Mouse (Mus musculus) midbrain, embryonic 11.5 days (tissue): Measurements from ENCODE around the gene 2700097O09Rik. TPM values are rescaled to one million over a fixed set of nuclear protein-coding genes. Genes with fewer than 3 reads are reported as not detected.

ENCODE experiments used
- ATAC-seq: fragments of 200-750 bp; cut with Nextera tagmentation; 2 replicates; pipeline ENCODE4 v1.8.0; 2017; ENCODE audit warnings: moderate TSS enrichment, moderate library complexity; ENCODE audit not compliant: low FRiP score
- DNase-seq: peaks from one replicate; pipeline ENCODE4 v3.0.0; 2015; ENCODE audit warnings: low spot score; ENCODE audit errors: missing footprints
- H3K27ac ChIP-seq: fragments of 300-500 bp; sonication (generic); 2 replicates; pipeline ENCODE4 v1.5.1; 2014; ENCODE audit warnings: low read depth, low read length
- H3K27me3 ChIP-seq: fragments of 300-500 bp; sonication (generic); 2 replicates; pipeline ENCODE4 v1.6.1; 2014; ENCODE audit warnings: mild to moderate bottlenecking, low read length, moderate library complexity, mixed read lengths; ENCODE audit not compliant: control insufficient read depth, insufficient read depth
- H3K36me3 ChIP-seq: fragments of 300-500 bp; sonication (generic); 2 replicates; pipeline ENCODE4 v1.6.1; 2014; ENCODE audit warnings: mild to moderate bottlenecking, low read length, moderate library complexity, mixed read lengths; ENCODE audit not compliant: control insufficient read depth, insufficient read depth
- H3K4me1 ChIP-seq: fragments of 300-500 bp; sonication (generic); 2 replicates; pipeline ENCODE4 v1.6.1; 2014; ENCODE audit warnings: low read length; ENCODE audit not compliant: control insufficient read depth, insufficient read depth
- H3K4me2 ChIP-seq: fragments of 300-500 bp; sonication (generic); 2 replicates; pipeline ENCODE4 v1.6.1; 2014; ENCODE audit warnings: mild to moderate bottlenecking, moderate library complexity
- H3K4me3 ChIP-seq: fragments of 300-500 bp; sonication (generic); 2 replicates; pipeline ENCODE4 v1.5.1; 2014; ENCODE audit warnings: low read depth, low read length
- H3K9ac ChIP-seq: fragments of 300-500 bp; sonication (generic); 2 replicates; pipeline ENCODE4 v1.6.1; 2014; ENCODE audit warnings: low read length
- H3K9me3 ChIP-seq: fragments of 300-500 bp; sonication (generic); 2 replicates; pipeline ENCODE4 v1.6.1; 2016; ENCODE audit warnings: low read length; ENCODE audit not compliant: control insufficient read depth
- WGBS: fragments of 180-500 bp; shearing (Covaris S2); extraction: QIAGEN DNeasy Blood & Tissue Kit; methylation state at CpG from one replicate; pipeline ENCODE4 v1.1.7; 2014; 5-methylcytosine and 5-hydroxymethylcytosine counted together
- polyA plus RNA-seq: library from polyadenylated mRNA; unstranded; fragments of >200 nt; fragmentation: Nextera tagmentation; extraction: Ambion mirVana; gene quantifications from 2 replicates; pipeline ENCODE4 v1.2.1, GENCODE M21; 2014

2700097O09Rik gene
- polyA plus RNA-seq, 1 experiment from 2014 or later = 33.2 TPM

DNA sequence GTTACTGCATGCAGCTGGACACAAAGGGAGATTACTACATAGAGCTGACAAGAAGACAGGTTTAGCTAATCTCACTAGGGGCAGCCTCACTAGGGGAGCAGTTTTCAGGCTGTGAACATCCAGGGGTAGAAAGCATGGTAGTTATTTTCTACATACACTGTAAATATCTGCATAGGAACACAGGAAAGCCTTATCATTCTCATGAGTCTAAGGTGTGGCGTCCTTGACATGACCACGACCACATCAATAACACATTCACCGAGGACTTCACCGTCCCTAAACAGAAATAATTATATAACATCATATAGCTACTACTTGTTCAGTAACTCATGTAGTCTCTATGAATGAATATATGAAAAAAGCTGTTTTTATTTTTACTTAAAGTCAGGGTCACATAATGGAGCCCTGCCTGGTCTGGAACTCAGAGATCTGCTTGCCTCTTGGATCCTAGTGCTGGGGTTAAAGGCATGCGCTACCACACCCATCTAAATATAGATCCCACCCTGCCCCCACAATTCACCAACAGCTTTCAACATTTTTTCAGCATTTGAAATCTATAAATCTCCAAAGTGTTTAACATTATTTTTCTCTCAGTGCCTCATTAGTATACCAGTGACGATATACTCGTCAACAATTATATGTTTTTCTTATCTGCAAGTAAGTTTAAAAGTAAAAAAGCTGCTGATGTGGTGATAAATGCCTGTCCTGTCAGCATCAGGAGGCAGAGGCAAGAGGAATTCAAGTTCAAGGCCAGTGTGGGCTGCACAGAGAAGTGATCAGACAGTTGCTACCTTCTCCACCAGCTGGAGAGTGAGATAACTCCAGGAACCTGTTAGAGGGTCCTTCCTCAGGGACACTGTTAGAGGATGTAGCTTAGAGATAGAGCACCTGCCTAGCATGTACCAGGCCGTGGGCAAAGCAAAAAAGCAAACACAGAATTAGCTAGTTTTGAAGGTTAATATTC lies 28.4 kb downstream of the 2700097O09Rik start:
- Histone ChIP-seq H3K9ac (no peak overlapping the region), H3K27ac (no peak overlapping the region), H3K4me2 (no peak overlapping the region), H3K4me3 (no peak overlapping the region), H3K9me3 (no peaks in the 10 kb centered on the region), H3K27me3 (no peaks in the 10 kb centered on the region), H3K36me3 (no peaks in the 10 kb centered on the region), H3K4me1 (no peaks in the 10 kb centered on the region)
- WGBS = 87% methylated on average over 8 of the region's 8 CpGs
- DNase-seq (no peak), ATAC-seq (no peak)

DNA sequence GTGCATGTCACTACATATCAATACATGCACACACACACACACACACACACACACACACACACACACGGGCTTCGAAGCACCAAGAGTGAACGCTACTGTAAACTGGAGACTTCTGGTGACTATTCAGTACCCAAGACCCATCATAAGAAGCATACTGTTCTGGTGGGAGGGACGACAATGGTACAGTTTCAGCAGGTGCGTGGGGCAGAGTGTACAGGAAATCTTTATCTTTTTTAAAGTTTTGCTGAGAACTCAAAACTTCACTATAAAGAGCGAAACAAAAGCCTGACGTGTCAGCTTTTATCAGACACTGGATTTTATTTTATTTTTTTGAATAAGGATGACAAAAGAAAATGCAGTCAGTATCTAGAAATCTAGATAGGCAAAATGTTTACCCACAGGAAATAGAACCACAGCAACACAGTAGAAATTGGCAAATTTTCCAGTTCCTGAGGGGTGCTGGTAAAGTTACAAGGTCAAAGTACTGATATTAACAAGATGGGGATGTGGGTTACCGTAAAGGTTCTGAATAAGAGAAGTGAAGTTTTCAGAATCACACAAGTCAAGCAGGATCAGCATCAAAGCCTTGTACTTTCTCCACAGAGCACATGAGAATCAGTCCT lies 30.1 kb downstream of the 2700097O09Rik start:
- no peak overlapping the region for H3K4me3 ChIP-seq
- no peak overlapping the region for H3K9ac ChIP-seq
- DNase-seq (no peak), ATAC-seq (no peak)
- H3K27ac ChIP-seq = no peak overlapping the region
- H3K27me3 ChIP-seq = no peaks in the 10 kb centered on the region
- H3K4me2 ChIP-seq = no peak overlapping the region
- no peaks in the 10 kb centered on the region for H3K9me3 ChIP-seq
- H3K36me3 ChIP-seq = no peaks in the 10 kb centered on the region
- 93% methylated on average over 8 of the region's 8 CpGs for WGBS
- H3K4me1 ChIP-seq = no peaks in the 10 kb centered on the region

DNA sequence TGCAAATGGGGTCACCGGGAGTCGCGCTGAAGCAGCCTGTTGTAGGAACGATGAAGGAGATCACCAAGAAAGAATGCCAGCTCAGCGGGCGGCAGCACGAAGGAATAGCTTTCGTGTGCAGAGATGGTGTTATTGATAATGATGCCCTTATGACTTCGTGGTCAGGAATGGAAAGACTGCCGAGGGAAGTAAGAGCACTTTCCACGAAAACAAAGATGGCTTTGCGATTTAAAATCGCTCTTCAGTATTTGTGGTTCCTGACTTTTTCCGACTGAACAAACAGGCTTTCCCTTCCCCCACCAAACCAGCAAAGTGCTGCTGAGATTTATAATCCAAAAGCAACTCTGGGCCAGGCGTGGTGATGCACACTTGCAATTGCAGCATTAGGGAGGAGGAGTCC lies 38.9 kb downstream of the 2700097O09Rik start:
- H3K4me2 ChIP-seq = no peak overlapping the region
- no peaks in the 10 kb centered on the region for H3K4me1 ChIP-seq
- no peak for ATAC-seq
- no peaks in the 10 kb centered on the region for H3K36me3 ChIP-seq
- no peak overlapping the region for H3K4me3 ChIP-seq
- WGBS = 87% methylated on average over 15 of the region's 15 CpGs
- no peak overlapping the region for H3K9ac ChIP-seq
- H3K27me3 ChIP-seq = no peaks in the 10 kb centered on the region
- DNase-seq = no peak
- no peak overlapping the region for H3K27ac ChIP-seq
- H3K9me3 ChIP-seq = no peaks in the 10 kb centered on the region

DNA sequence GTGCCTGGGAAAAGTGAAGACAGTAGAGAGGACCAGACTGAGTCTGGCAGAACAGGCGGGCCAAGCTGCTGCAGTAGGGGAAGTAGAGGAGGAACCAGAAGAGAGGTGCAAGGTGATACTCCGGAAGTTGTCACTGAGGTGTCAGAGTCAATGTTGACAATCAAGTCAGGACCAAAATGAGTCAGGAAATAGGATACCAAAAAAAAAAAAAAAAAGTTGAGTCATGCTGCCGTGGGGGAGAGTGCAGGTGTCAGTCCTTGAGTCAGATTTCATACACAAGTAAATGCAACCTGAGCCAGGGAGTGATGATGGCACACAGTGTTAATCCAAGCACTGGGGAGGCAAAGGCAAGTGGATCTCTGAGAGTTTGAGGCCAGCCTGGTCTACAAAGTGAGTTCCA lies 52.8 kb downstream of the 2700097O09Rik start:
- Histone ChIP-seq H3K4me1 (no peaks in the 10 kb centered on the region), H3K4me2 (no peak overlapping the region), H3K4me3 (no peak overlapping the region), H3K27ac (no peak overlapping the region), H3K9ac (no peak overlapping the region), H3K27me3 (no peaks in the 10 kb centered on the region), H3K9me3 (no peaks in the 10 kb centered on the region), H3K36me3 (no peaks in the 10 kb centered on the region)
- ATAC-seq (no peak), DNase-seq (no peak)
- 71% methylated on average over 3 of the region's 3 CpGs for WGBS

DNA sequence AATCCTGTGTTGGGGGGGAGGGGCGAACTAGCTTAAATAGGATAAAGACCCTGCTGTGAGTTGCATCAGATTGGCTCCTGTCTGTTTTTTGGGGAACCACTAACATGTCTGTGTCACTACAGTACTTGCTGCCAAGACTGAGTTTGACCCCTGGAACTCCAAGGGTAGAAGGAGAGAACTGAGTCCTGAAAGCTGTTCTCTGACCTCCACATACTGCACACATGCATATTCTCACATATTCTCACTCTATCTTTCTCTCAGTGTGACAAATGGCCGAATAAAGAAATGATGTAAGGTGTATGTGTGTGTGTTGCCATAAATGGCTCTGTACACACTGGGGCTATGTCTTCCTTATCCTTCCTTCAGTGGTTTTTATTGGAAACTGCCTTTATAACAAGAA lies 56.6 kb downstream of the 2700097O09Rik start:
- Histone ChIP-seq H3K9ac (no peak overlapping the region), H3K9me3 (no peaks in the 10 kb centered on the region), H3K27ac (no peak overlapping the region), H3K27me3 (no peaks in the 10 kb centered on the region), H3K36me3 (no peaks in the 10 kb centered on the region), H3K4me3 (no peak overlapping the region), H3K4me2 (no peak overlapping the region), H3K4me1 (no peaks in the 10 kb centered on the region)
- WGBS = 57% methylated on average over 2 of the region's 2 CpGs
- no peak for ATAC-seq
- no peak for DNase-seq

DNA sequence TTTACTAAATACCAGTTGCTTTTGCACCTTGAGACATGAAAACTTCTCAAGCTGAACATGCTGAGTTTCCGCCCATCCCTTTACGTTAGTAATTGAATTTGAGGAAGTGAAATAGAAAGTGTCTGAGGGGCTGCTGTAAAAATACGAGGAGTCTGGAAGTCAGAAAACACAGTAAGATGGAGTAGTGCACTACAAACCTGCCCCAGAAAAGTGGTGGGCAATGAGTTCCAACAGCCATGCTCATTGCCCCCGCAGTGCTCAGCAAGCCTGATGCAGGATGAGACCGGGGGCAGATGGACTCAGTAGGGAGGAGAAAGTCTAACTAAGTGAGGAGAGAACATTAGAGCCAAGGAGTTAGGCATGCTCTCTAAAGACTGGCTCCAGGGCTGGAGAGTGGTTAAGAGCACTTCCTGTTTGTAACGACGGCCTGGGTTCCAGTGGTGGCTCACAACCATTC lies 60.5 kb downstream of the 2700097O09Rik start:
- 86% methylated on average over 7 of the region's 7 CpGs for WGBS
- Histone ChIP-seq H3K36me3 (no peaks in the 10 kb centered on the region), H3K9me3 (no peaks in the 10 kb centered on the region), H3K4me2 (no peak overlapping the region), H3K27me3 (no peaks in the 10 kb centered on the region), H3K27ac (no peak overlapping the region), H3K4me1 (no peaks in the 10 kb centered on the region), H3K4me3 (no peak overlapping the region), H3K9ac (no peak overlapping the region)
- ATAC-seq (no peak), DNase-seq (no peak)

DNA sequence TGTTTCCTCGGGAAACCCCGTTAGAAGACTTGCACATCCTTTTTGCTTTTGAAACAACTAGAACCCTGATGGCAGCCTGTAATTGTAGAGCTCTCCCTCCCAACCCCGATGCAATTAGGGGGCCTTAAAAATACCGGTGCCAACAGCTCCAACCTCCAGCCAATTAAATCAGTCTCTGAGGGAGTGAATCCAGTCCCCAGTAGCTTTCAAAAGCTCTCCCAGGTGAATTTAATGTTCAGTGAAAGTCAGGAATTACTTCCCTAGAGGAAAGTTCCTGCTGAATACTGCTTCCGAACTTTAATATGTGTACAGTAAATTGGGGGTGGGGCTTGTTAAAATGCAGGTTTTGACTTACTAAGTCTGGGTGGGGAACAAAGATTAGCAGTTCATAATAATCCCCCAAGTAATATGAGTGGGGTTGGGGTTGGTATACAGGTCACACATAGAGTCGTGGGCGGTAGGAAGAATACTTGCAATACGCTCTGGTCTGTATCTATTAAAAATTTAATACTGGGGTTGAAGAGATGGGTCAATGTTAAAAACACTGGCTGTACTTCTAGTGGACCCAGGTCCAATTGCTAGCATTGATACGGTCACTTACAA lies 62.7 kb downstream of the 2700097O09Rik start:
- H3K27ac ChIP-seq = no peak overlapping the region
- 70% methylated on average over 9 of the region's 9 CpGs for WGBS
- no peak overlapping the region for H3K4me2 ChIP-seq
- no peaks in the 10 kb centered on the region for H3K9me3 ChIP-seq
- no peaks in the 10 kb centered on the region for H3K36me3 ChIP-seq
- no peaks in the 10 kb centered on the region for H3K4me1 ChIP-seq
- no peak for DNase-seq
- H3K27me3 ChIP-seq = no peaks in the 10 kb centered on the region
- no peak for ATAC-seq
- H3K9ac ChIP-seq = no peak overlapping the region
- H3K4me3 ChIP-seq = no peak overlapping the region

DNA sequence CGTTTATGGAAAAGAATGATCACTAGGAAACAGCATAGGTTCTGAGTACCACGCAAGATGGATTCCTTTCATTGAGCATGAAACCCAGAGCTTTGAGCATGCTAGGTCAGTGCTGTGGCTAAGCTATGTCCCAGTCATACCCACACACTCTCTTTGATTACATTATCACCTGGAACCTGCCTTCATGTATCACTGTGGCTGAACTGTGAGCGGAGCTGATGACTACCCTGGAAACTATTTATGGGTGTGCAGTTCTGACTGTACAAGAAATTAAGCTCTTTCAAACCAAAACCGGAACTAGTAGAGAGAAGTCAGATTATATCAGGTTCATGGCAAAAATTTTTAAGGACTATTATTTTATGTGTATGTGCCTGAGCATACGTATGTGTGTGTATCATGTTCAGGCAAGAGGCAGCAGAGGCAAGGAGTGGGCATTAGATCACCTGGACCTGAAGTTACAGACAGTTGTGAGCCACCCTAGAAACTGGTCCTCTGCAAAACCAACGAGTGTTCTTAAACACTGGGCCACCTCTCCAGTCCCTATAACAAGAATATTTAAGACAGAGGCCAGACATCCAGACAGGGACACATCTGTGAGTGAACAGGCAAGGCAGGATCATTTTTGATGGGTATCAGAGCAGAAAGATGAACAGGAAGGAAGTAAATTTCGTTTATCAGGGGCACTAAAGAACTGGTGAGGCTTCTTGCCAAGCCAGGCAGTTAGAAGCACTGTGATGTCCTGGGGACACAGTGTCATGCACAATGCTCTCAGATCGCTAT lies 63.4 kb downstream of the 2700097O09Rik start:
- Histone ChIP-seq H3K9me3 (no peaks in the 10 kb centered on the region), H3K9ac (no peak overlapping the region), H3K4me2 (no peak overlapping the region), H3K4me1 (no peaks in the 10 kb centered on the region), H3K27me3 (no peaks in the 10 kb centered on the region), H3K4me3 (no peak overlapping the region), H3K36me3 (no peaks in the 10 kb centered on the region), H3K27ac (no peak overlapping the region)
- no peak for DNase-seq
- WGBS = 78% methylated on average over 8 of the region's 8 CpGs
- no peak for ATAC-seq
